21 mouse cellular contexts compared by ENCODE assay signal in the genomic region with DNA sequence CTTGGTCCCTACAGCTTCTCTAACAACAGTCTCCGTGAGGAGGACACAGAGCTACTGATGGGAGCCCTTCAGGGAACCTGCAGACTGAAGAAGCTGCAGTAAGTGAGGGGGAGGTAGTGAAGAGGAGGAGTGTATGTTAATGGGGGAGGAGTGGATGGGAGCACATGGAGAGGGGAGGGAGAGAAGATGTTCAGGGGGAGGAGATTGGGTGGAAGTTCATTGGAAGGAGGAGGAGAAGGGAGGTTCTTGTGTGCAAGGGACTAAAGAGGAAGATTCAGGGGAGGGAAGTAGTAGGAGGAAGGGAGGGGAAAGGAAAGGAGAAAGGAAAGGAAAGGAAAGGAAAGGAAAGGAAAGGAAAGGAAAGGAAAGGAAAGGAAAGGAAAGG.
"Had no signal": no experiment of that assay in that cellular context is flagged by ENCODE, and none has a peak within 500 bp of the region (broad histone marks: within the 10 kb centered on the region; RNA-seq: fewer than 3 reads in every experiment).

No protein-coding gene starts in this region.

- ATAC-seq: intestine, postnatal 0 days; midbrain, embryonic 13.5 days; midbrain, embryonic 16.5 days had no signal

- H3K9me3 ChIP-seq: lung, embryonic 15.5 days; midbrain, embryonic 10.5 days; midbrain, embryonic 13.5 days; neural tube, embryonic 13.5 days had no signal

- H3K27me3 ChIP-seq: lung, embryonic 15.5 days; midbrain, embryonic 13.5 days; neural tube, embryonic 13.5 days had no signal

- H3K4me1 ChIP-seq: lung, embryonic 15.5 days; midbrain, embryonic 13.5 days; neural tube, embryonic 13.5 days had no signal

- H3K36me3 ChIP-seq: lung, embryonic 15.5 days; midbrain, embryonic 10.5 days; midbrain, embryonic 13.5 days; neural tube, embryonic 13.5 days had no signal

- DNase-seq: kidney, postnatal 25 days; layer of hippocampus, postnatal 36 days; lung, adult 18-20 months; lung, postnatal 10 days; lung, postnatal 4 days; retina, postnatal 1 day; right cerebral cortex, postnatal 25 days; thymus, adult 18-20 months; thymus, postnatal 36 days had no signal

- H3K4me3 ChIP-seq: layer of hippocampus, adult 2 months; left cerebral cortex, adult 2 months; lung, embryonic 15.5 days; midbrain, embryonic 10.5 days; midbrain, embryonic 13.5 days; myocyte; neural tube, embryonic 13.5 days had no signal

- H3K27ac ChIP-seq: kidney, postnatal 0 days; layer of hippocampus, adult 2 months; left cerebral cortex, adult 2 months; liver, embryonic 14.5 days; lung, embryonic 15.5 days; midbrain, embryonic 10.5 days; midbrain, embryonic 13.5 days; neural tube, embryonic 13.5 days had no signal

- H3K9ac ChIP-seq: liver, embryonic 14.5 days; lung, embryonic 15.5 days; midbrain, embryonic 13.5 days; neural tube, embryonic 13.5 days had no signal

- H3K4me2 ChIP-seq: liver, embryonic 11.5 days; lung, embryonic 15.5 days; midbrain, embryonic 13.5 days; neural tube, embryonic 13.5 days had no signal
